Mouse (Mus musculus) testis, adult 2 months (tissue): ENCODE data around the gene Dpp9. TPM values are rescaled to one million over a fixed set of nuclear protein-coding genes. Genes with fewer than 3 reads are reported as not detected.

ENCODE experiments used
- H3K27ac ChIP-seq: fragments of 200-500 bp; 2 replicates; pipeline ENCODE4 v1.5.1; 2012; ENCODE audit warnings: low read depth, low read length; ENCODE audit not compliant: control insufficient read depth, insufficient read depth
- H3K27me3 ChIP-seq: fragments of 200-500 bp; 2 replicates; pipeline ENCODE4 v1.6.1; 2012; ENCODE audit warnings: mild to moderate bottlenecking, low read length, moderate library complexity; ENCODE audit not compliant: control insufficient read depth, insufficient read depth
- H3K36me3 ChIP-seq: fragments of 200-500 bp; 2 replicates; pipeline ENCODE4 v1.6.1; 2012; ENCODE audit warnings: mild to moderate bottlenecking, low read length; ENCODE audit not compliant: control insufficient read depth, insufficient read depth
- H3K4me1 ChIP-seq: fragments of 200-500 bp; 2 replicates; pipeline ENCODE4 v1.6.1; 2012; ENCODE audit warnings: low read length; ENCODE audit not compliant: control insufficient read depth, insufficient read depth
- H3K4me3 ChIP-seq: fragments of 200-500 bp; 2 replicates; pipeline ENCODE4 v1.5.1; 2012; ENCODE audit warnings: low read depth, mild to moderate bottlenecking, low read length, moderate library complexity, mixed read lengths; ENCODE audit not compliant: control insufficient read depth
- CTCF ChIP-seq: fragments of 200-500 bp; IDR thresholded peaks from 2 replicates; pipeline ENCODE4 v1.5.1; 2012; ENCODE audit warnings: low read depth, mild to moderate bottlenecking, inconsistent platforms, low read length, moderate library complexity; ENCODE audit not compliant: control insufficient read depth, insufficient read depth, insufficient replicate concordance
- POLR2A ChIP-seq: fragments of 200-500 bp; IDR thresholded peaks from 2 replicates; pipeline ENCODE4 v1.6.1; 2012; ENCODE audit warnings: low read depth, mild to moderate bottlenecking, inconsistent platforms, low read length, moderate library complexity; ENCODE audit not compliant: control insufficient read depth
- polyA plus RNA-seq: library from polyadenylated mRNA; depleted of rRNA; stranded (reverse); fragments of >200 nt; gene quantifications from 2 replicates; pipeline ENCODE4 v1.2.3, GENCODE M21; 2012

The Dpp9 gene
- polyA plus RNA-seq, 1 experiment, result 12.8 TPM

DNA sequence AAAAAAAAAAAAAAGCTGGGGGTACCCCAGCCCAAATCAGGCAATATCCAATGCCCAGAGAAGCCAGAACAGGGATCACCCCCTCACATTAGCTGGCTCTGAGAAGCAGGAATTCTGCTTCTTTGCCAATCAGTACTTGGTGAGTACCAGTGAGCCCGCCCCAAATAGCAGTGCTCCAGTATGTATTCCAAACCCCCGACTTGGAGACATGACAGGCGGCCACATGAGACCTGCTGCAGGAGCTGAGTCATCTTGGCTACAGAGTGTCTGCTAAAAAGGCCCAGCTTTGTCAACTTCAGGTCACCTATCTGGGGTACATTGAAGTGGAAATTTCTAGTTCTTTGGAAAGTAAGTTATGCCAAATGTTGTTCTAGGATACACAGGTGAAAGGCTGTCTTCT, 7.9 kb upstream of the Dpp9 start:
- H3K4me1 ChIP-seq, result no peaks in the 10 kb centered on the region
- no peak overlapping the region for H3K27ac ChIP-seq
- no peaks in the 10 kb centered on the region for H3K36me3 ChIP-seq
- H3K4me3 ChIP-seq, result no peak overlapping the region
- H3K27me3 ChIP-seq, result no peaks in the 10 kb centered on the region
- no peak for TF ChIP-seq CTCF
- TF ChIP-seq POLR2A, result no peak

DNA sequence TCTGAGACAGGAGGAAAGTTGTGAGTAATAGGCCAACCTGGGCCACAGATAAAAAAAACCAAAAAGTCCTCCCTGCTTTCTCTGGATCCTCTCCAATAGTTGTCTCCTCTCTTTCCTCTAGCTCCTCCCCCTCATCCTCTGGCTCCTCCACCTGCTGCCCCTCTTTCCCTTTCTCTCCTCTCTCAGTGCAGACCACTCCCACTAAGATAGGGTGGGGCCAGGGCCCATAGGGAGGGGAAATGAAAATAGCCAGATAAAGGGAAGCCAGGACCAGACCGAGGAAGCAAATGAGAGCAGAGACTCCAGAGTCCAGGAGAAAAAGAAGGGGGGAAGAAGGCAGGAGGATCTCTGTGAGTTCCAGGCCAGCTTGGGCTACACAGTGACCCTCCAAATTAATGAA, 6.2 kb upstream of the Dpp9 start:
- TF ChIP-seq POLR2A, result no peak
- TF ChIP-seq CTCF, result no peak
- H3K36me3 ChIP-seq, result no peaks in the 10 kb centered on the region
- H3K27me3 ChIP-seq, result no peaks in the 10 kb centered on the region
- H3K27ac ChIP-seq, result no peak overlapping the region
- peaks cover 3% of the 10 kb centered on the region for H3K4me1 ChIP-seq
- H3K4me3 ChIP-seq, result no peak overlapping the region

DNA sequence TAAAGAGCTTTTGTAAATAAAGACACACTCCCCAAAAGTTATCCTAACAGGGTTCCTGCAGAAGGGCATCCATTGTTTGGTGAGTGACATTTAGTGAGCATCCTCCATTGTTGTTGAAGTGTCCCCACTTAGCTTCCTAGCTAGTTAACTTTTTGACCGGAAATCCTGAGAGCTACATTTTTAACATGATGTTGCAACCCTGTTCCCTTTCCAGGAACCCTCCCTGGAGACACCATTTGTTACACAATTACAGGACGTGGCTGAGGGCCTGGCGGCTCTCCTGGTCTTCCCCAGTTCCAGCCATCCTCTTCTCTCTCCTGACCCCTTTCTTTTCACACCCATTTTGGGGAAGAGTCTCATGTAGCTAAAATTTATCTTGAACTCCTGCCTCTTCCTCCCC, 1.1 kb upstream of the Dpp9 start:
- no peaks in the 10 kb centered on the region for H3K27me3 ChIP-seq
- H3K27ac ChIP-seq, result no peak overlapping the region; the same call in 1 of the 2 replicates
- H3K36me3 ChIP-seq, result no peaks in the 10 kb centered on the region
- TF ChIP-seq POLR2A (no peak), CTCF (no peak)
- peaks cover 12% of the 10 kb centered on the region for H3K4me1 ChIP-seq
- no peak overlapping the region for H3K4me3 ChIP-seq

DNA sequence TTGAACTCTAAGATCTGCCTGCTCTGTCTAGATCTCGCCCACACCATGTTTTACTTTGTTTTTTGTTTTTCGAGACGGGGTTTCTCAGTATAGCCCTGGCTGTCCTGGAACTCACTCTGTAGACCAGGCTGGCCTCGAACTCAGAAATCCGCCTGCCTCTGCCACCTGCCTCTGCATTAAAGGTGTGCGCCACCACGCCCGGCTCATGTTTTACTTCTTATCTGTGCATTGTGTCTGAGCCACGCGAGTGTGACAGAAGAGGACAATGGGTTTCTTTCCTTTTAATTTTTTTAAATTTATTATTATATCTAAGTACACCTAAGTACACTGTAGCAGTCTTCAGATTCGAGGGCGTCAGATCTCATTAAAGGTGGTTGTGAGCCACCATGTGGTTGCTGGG, 546 bp upstream of the Dpp9 start:
- H3K36me3 ChIP-seq, result no peaks in the 10 kb centered on the region
- H3K4me1 ChIP-seq, result peaks cover 12% of the 10 kb centered on the region
- H3K27me3 ChIP-seq, result no peaks in the 10 kb centered on the region
- peak overlapping the region; percentile 90 for H3K4me3 ChIP-seq
- TF ChIP-seq POLR2A (no peak), CTCF (no peak)
- H3K27ac ChIP-seq, result peak overlapping the region; percentile 2; the same call in 1 of the 2 replicates

DNA sequence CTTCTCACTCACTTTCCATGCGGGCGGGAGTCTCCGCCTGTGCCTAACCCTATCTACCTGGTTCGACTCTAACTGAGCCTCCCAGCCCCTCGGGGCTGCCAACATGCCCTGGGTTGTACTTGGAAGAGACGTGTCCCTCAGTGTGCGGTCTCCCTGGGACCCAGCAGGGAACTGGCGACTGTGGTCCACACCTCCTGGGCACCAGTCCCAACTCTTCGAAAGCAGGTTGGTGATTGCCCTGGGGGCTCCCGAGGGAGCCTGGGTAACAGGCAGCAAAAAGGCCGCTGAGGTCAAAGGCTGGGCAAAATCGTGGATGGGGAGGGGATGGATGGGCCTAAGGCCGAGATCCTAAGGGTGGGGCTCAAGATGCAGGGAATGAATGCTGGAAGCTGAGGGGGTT, 1.0 kb downstream of the Dpp9 start:
- TF ChIP-seq POLR2A (no peak), CTCF (no peak)
- H3K27me3 ChIP-seq, result no peaks in the 10 kb centered on the region
- H3K36me3 ChIP-seq, result no peaks in the 10 kb centered on the region
- no peak overlapping the region; the same call in 1 of the 2 replicates for H3K4me3 ChIP-seq
- no peak overlapping the region for H3K27ac ChIP-seq
- H3K4me1 ChIP-seq, result peaks cover 12% of the 10 kb centered on the region

DNA sequence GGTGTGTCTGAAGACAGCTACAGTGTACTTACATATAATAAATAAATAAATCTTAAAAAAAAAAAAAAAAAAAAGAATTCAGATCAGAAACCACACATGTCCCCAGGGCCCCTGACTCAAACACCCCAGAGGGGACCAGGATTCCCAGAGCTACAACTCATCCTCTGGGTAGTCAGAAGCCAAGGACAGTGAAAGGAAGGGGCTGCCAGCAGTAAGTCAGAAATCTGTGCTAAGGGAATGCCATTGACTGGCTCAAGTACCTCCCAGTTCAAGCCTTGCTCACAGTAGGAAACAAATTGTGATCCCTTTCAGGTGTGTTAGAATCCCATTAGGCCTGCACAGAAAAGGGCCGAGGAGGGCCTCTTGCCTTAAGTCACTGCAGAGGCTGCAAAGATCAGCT, 4.5 kb downstream of the Dpp9 start:
- H3K36me3 ChIP-seq, result no peaks in the 10 kb centered on the region
- no peak overlapping the region for H3K4me3 ChIP-seq
- H3K4me1 ChIP-seq, result peaks cover 8% of the 10 kb centered on the region
- no peaks in the 10 kb centered on the region for H3K27me3 ChIP-seq
- TF ChIP-seq CTCF (no peak), POLR2A (no peak)
- no peak overlapping the region for H3K27ac ChIP-seq

DNA sequence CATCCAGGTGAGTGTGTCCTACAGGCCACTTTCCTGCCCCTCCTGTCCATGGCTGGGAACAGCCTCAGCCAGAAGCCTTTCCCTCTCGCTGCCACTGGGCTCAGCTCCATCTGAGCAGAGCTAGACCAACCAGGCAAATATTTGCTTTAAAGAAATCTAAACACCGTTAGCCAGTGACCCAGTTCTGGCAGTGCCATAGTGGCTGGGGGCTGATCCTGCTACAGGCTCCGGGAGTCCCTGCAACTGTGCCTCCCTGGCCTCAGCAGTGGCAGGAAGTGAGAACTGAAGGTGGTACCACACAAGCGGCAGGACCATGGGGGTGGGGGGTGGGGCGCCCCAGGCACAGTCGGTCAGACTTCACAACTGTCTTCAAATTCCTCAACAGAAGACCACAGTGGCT, 6.0 kb downstream of the Dpp9 start:
- peaks cover 2% of the 10 kb centered on the region for H3K4me1 ChIP-seq
- no peak overlapping the region for H3K27ac ChIP-seq
- no peak overlapping the region for H3K4me3 ChIP-seq
- TF ChIP-seq POLR2A (no peak), CTCF (no peak)
- no peaks in the 10 kb centered on the region for H3K36me3 ChIP-seq
- no peaks in the 10 kb centered on the region for H3K27me3 ChIP-seq

DNA sequence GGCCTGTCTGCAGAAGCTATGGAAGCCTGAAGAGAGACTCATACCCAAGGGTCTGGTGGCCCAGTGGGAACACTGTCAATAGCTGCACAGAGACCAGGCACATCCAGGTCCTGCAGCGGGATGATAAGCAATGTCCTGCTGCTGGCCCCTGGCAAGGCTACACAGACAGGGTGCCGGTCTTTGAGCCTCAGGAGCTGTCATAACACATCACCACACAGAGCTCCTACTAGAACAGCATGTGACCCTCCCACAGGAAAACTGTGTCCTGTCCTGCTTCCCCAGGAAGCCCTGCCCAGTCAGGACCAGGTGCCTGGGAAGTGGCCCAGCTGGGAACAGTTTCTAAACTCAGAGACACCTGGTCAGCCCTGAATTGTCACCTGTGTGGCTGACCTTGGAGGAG, 7.6 kb downstream of the Dpp9 start:
- Histone ChIP-seq H3K4me1 (no peaks in the 10 kb centered on the region), H3K36me3 (no peaks in the 10 kb centered on the region), H3K27me3 (no peaks in the 10 kb centered on the region), H3K4me3 (no peak overlapping the region), H3K27ac (no peak overlapping the region)
- TF ChIP-seq CTCF (no peak), POLR2A (no peak)
